Mouse (Mus musculus) adrenal gland, adult (tissue): Measurements from ENCODE around the gene Rbm12.

Experiments
- DNase-seq, 2 experiments: peaks; one replicate each; pipeline ENCODE4 v3.0.0; 2022 to 2023; ENCODE audit warnings: low spot score in 1 of 2; ENCODE audit not compliant: inconsistent age in 2 of 2

Gene Rbm12

DNA sequence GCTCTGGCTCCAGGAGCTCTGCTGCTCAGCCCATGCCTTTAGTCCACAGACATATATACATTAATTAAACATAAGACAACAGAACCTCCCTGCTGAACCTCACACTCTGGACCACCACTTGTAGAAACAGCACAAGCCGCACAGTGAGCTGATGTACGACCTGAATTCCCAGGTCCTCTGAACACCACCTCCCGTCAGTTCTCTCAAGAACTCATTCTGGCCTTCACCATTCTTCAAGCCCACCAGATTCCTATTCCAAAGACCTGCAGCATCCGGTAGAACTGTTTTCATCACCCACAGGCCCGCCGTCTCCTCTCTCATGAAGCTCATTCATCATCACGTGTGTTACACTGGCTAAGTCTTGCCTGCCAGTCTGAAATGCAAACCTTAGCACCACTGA is 31.4 kb downstream of the Rbm12 start:
- no peak for DNase-seq

DNA sequence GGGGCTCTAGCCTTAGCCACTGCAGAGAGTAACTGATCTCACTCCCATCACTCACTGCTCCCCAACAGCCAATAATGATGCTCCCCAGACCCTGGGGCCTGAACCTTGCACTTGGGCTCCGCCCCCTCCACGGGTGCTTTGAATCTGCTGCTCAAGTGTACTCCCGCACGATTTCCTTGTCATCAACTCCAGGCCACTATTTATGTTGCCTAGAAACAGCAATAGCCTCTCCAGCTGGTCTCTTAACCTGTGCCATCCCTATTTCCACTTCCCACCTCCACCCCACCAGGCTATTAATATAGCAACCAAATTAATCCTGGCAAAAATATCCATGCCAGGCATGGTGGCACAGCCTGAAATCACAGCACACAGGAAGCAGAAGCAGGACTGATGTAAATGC is 32.1 kb downstream of the Rbm12 start:
- no peak for DNase-seq

DNA sequence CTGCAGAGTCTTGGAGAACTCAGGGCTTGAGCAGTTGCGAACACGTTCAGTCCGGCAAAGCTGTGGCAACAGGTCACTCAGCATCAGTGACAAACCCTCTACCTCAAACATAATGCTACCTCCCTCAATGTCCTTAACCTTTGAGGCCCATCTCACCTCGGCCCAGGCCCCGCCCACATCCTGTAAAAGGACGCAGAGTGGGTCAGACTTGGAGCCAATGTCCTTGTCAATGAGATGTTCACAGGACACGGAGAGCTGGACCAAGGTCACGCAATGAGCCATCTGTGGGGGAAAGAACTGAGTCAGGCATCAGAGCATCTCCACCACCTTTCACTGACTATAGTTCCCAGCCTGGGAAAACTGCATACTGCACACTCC is 32.6 kb downstream of the Rbm12 start:
- peak; percentile 85 to 91 for DNase-seq

DNA sequence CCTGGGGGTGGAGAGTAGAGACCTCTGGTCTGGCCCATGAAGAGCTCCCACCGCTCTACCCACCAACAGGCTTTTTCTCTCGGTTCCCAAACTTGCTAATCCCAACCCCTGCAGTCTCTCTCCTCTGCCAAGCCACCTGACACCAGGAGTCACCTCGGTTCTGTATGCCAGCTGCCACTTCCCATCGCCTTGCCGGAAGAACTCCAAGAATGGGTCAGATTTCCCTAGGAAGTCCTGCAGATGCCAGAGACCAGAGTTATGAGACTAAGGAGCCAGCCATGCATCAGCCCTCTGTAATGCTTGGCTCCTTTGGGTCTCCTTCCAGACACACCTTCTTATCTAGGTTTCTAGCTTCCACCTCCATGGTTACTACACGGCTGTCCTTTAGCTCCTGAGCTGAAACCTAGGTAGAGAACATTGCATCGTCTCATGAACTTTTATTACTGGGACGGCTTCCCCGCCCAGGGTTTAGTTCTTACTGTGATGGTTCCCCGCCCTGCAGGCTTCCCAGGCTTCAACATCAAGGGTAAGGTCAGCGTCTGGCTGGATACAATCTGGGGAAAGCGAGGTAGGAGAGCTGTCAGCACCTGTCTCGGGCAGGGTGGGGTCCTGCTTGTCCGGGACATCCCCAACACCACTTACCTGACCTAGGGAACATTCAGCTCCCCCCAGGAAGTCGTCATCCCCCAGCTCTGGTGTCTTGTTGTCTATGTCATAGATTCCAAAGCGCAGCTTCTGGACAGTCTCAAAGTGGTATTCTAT is 33.2 kb downstream of the Rbm12 start:
- DNase-seq: no peak

DNA sequence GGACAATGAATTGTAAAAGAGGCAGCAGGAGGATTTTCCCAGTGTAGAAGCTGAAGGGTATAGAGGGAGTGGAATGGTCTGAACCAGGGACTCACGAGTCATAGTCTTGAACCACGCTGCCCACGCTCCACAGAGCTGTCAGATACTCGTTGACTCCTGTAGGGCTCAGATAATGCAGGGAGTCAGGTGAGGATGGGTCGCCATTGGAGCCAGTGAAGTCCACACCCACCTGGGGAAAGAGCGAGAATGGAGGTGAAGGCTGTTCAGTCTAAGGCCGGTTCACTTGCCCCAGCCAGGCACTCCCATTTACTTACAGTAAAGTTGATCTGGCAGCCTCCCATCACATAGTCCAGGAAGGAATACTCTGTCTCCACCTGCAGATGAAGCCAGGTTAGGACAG is 34.3 kb downstream of the Rbm12 start:
- no peak for DNase-seq

DNA sequence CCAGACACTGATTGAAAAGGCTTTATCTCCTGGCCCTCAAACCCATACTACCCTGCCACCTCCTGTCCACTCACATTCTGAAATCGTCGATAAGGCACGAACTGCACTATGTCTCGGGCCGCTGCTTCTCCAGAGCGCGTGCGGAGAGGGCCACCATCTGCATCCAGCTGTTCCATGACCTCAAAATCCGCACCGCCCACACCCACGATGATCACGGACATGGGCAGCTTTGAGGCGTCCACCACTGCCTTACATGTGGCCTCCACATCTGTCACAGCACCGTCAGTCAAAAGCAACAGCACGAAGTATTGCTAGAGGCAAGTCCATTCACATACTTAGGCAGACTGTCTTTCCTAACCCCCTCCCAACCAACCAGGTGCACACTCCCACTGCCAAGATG is 38.1 kb downstream of the Rbm12 start:
- DNase-seq: no peak

DNA sequence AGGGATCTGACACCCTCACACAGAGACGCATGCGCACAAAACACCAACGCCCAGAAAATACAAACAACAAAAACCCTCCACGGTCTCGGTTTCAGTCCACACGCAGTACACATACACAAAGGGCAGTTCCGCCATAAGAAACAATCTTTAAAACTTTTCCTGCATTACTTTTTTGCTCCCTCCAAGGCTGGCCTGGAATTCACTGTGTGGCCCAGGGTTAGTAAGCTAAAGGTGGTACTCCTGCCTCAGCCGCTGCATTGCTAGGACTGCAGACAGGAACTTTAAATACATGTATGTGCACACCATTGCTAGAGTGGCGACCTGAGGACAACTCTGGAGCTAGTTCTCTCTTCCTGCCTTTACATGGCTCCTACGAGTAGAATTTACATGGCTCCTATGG is 40.5 kb downstream of the Rbm12 start:
- no peak for DNase-seq

DNA sequence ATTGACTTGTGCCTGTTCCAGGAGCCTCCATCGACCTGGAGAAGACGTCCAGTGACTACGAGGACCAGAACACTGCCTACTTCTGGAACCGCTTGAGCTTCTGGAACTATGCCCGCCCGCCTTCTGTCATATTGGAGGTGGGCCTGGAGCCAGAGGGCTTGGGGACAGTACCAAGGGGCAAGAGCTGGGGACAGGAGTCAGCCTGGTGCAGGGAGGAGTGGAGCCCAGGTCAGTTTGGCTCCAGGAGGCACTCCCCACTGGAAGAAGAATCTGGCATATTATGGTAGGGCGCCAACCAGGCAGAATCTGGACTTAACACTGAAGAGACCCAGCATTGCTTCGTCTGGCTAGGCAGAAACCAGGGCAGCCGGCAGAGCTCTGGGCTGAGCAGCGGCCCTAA is 43.9 kb downstream of the Rbm12 start:
- no peak for DNase-seq

DNA sequence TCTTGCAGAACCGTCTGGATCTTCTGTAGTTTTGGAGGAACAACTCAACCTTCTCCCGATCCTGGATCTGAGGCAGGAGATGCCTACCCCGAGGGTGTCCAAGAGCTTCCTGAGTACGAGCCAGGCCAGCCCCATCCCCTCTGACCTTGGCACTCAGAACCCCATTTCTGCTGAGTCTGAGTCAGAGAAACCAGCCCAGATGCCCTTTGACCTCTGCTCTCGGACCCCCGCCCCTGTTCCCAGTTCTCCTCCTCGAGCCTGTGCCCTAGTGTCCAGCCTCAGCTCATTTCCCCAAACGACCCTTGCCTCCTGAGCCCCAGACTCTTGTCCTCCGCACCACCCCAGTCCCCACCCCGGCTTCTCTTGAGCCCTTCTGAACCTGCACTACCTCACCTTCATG is 45.7 kb downstream of the Rbm12 start:
- no peak for DNase-seq

DNA sequence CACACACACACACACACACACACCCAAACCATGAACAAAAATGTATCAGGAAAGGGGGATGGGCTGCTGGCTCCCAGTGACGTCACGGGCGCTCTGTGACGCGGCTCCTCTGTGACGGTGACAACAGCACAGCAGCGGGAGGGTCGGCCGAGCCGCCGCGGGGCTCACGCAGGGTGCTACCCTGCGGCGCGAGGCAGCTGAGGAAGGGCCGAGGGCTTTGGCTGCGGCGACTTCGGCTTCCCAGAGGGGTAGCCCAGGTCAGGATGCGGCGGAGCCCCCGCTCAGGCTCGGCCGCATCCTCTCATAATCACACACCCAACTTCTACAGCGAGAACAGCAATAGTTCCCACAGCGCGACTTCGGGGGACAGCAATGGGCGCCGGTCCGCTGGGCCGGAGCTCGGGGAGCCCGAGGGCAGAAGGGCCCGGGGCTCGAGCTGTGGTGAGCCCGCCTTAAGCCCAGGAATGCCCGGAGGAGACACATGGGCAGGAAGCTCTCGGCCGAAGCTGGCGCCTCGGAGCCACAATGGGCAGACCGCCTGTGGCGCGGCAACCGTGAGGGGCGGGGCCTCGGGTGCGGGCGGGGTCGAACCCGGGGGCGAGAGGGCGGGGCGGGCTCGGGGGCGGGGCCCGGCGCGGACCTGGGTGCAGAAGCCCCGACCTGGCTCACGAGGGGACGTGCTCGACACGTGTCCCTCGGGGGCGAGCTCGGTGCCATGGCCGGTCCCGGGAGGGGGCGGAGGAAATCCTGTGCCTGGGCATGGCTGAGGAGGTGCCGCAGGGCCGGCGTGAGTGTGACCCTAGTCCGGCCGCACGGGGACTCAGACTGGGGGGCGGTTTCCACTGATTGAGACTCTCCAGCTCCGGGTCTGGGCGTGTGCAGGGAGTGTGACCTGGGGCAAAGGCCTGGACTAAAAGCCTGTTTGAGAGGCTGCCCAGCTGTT is 46.4 kb downstream of the Rbm12 start, which contains the start of gene Spag4:
Gene Spag4, plus strand, starts transcription at position 77 of the 943 bp plus-strand sequence.
- peak; percentile 85 to 95 for DNase-seq

DNA sequence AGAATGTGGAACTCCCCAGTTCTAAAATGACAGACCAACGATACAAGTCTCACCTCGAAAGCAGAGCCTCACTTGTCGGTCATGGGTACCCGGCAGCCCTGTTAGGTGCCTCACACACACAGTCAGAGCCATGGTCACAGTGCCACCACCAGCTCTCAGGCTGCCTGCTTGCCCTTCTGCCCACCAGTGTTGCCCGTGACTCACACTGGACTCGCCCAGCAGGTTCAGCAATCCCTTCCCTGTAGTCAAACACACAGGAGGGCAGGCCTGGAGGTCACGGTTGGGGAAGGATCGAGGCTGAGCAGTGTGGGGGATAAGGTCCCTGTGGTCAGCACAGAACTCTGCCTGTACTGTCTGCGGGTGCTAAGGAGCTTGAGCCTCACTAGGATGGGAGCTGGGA is 59.0 kb downstream of the Rbm12 start, which contains the start of gene Fer1l4:
Gene Fer1l4, minus strand, starts transcription at position 132 of the 400 bp plus-strand sequence.
- no peak for DNase-seq

DNA sequence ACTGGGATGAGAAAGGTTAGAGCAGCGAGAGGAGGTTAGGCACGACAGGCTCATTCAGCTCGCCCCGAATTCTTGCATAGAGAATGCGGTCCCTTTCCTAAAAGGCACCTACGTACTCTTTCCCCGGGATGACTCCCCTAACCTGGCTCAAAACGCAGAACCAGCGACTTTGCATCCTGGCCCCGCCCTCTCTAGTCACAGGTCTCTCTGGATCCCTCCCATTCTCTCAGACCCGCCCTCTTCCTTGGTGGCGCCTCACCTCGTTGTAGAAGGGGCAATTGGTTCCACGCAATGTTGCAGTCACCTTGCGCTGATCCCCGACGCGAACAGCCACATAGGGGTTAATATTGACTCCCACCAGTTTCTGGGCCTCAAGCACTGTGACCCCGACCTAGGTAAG is 63.8 kb downstream of the Rbm12 start:
- DNase-seq: no peak

DNA sequence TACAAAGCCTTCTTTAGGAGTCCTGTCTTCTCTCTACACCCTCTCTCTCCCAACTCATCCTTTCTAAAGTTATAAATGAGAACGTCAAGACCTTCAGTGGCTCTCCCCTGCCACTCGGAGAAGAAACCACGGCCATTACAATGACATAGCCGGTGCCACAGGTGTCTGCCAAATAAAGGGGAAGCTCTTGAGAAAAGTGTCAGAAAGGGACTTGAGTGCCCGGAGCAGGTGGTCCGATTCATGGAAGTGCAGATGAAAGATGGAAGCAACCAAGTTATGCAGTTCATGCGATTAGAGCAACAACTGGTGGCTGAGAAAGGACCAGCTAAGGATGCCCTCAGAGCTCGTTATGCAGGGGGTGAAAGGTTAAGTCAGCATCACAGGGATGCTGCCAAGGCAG is 68.9 kb downstream of the Rbm12 start:
- DNase-seq: no peak
